Mouse (Mus musculus): ENCODE measurements at regions not wholly inside any gene's neighbourhood (a gene's known extent, or its start where the extent isn't known, plus 50 kb on each side); places are given as distances from the start of the nearest gene placed in this dataset.
"Not testable (repeated sequence)": the region's sequence is repeated elsewhere in the genome, so short reads cannot be mapped to it uniquely, and the experiment has no call there.

- DNase-seq (ENCODE audit: low spot score in 2 of 2) = no peak
Measured at GRCm38 (mm10) chr4:7921503-7921902, 317.3 kb downstream of the Car8 start.

- DNase-seq (ENCODE audit: low spot score in 2 of 2) = no peak
Measured at GRCm38 (mm10) chr4:7913191-7913590, 325.6 kb downstream of the Car8 start.

GRCm38 (mm10) chr4:7912675-7913074 is 326.2 kb downstream of the Car8 start:
- DNase-seq (ENCODE audit: low spot score in 2 of 2) = no peak

GRCm38 (mm10) chr4:7903130-7903529 is 335.7 kb downstream of the Car8 start:
- DNase-seq (ENCODE audit: low spot score in 2 of 2) = no peak

- no peak for DNase-seq (ENCODE audit: low spot score in 2 of 2)
Measured at GRCm38 (mm10) chr4:7894914-7895313, 343.9 kb downstream of the Car8 start.

- DNase-seq (ENCODE audit: low spot score in 2 of 2) = no peak
Measured at GRCm38 (mm10) chr4:7891128-7891527, 347.7 kb downstream of the Car8 start.

GRCm38 (mm10) chr4:7854518-7854917 is 384.3 kb downstream of the Car8 start:
- no peak for DNase-seq (ENCODE audit: low spot score in 2 of 2)

GRCm38 (mm10) chr4:7853121-7853782 is 385.6 kb downstream of the Car8 start:
- no peak for DNase-seq (ENCODE audit: low spot score in 2 of 2)

- no peak for DNase-seq (ENCODE audit: low spot score in 2 of 2)
Measured at GRCm38 (mm10) chr4:7852006-7852615, 386.7 kb downstream of the Car8 start.

- no peak for DNase-seq (ENCODE audit: low spot score in 2 of 2)
Measured at GRCm38 (mm10) chr4:7847411-7847810, 391.4 kb downstream of the Car8 start.

- DNase-seq (ENCODE audit: low spot score in 2 of 2) = peak; percentile 14 to 20
Measured at GRCm38 (mm10) chr4:7829126-7829525, 409.7 kb downstream of the Car8 start.

GRCm38 (mm10) chr4:7819847-7820246 is 419.0 kb downstream of the Car8 start:
- DNase-seq (ENCODE audit: low spot score in 2 of 2) = no peak

GRCm38 (mm10) chr4:7777761-7778160 is 461.1 kb downstream of the Car8 start:
- not testable (repeated sequence) for DNase-seq (ENCODE audit: low spot score in 2 of 2)

- no peak for DNase-seq (ENCODE audit: low spot score in 2 of 2)
Measured at GRCm38 (mm10) chr4:7755473-7755872, 483.4 kb downstream of the Car8 start.

- no peak for DNase-seq (ENCODE audit: low spot score in 2 of 2)
Measured at GRCm38 (mm10) chr4:7753931-7754330, 484.9 kb downstream of the Car8 start.

- DNase-seq (ENCODE audit: low spot score in 2 of 2) = no peak
Measured at GRCm38 (mm10) chr4:7751208-7751607, 487.6 kb downstream of the Car8 start.

GRCm38 (mm10) chr4:7722893-7723292 is 515.9 kb downstream of the Car8 start:
- DNase-seq (ENCODE audit: low spot score in 2 of 2) = no peak

GRCm38 (mm10) chr4:7688516-7688915 is 550.3 kb downstream of the Car8 start:
- DNase-seq (ENCODE audit: low spot score in 2 of 2) = no peak

GRCm38 (mm10) chr4:7687231-7687630 is 551.6 kb downstream of the Car8 start:
- DNase-seq (ENCODE audit: low spot score in 2 of 2) = no peak

GRCm38 (mm10) chr4:7670795-7671105 is 568.1 kb downstream of the Car8 start:
- DNase-seq (ENCODE audit: low spot score in 2 of 2) = no peak

GRCm38 (mm10) chr4:7669992-7670794 is 568.6 kb downstream of the Car8 start:
- no peak for DNase-seq (ENCODE audit: low spot score in 2 of 2)

GRCm38 (mm10) chr4:7666935-7667594 is 571.8 kb downstream of the Car8 start:
- DNase-seq (ENCODE audit: low spot score in 2 of 2) = no peak

All from heart, adult 9 months (tissue).